Mouse (Mus musculus) ES-CJ7 (cell line): Measurements from ENCODE around the gene Spon1.

Experiments used
- DNase-seq: peaks from one replicate; pipeline ENCODE4 v3.0.0; 2011; ENCODE audit warnings: low read depth, low spot score

Spon1 gene

GRCm38 (mm10) chr7:114087986-114088385, 322.2 kb downstream of the Spon1 start:
- DNase-seq = no peak

GRCm38 (mm10) chr7:114088918-114089317, 323.1 kb downstream of the Spon1 start:
- DNase-seq = no peak

GRCm38 (mm10) chr7:114090231-114090630, 324.4 kb downstream of the Spon1 start:
- no peak for DNase-seq

GRCm38 (mm10) chr7:114090892-114091545, 325.2 kb downstream of the Spon1 start:
- no peak for DNase-seq
